Mouse (Mus musculus): ENCODE data around the gene Ptgs2. TPM values are rescaled to one million over a fixed set of nuclear protein-coding genes. Genes with fewer than 3 reads are reported as not detected.

Gene Ptgs2
- total and polyA plus RNA-seq, 2 experiments from 2014 or later: 0.05 to 1.7 TPM

- Histone ChIP-seq H3K4me1 (ENCODE audit: control insufficient read depth, insufficient read depth) (peaks cover 7% of the 10 kb centered on the region; the same call in 1 of the 2 replicates), H3K27me3 (ENCODE audit: control insufficient read depth, insufficient read depth, low read length) (peaks cover 2% of the 10 kb centered on the region; the same call in 1 of the 2 replicates), H3K9ac (replicated peaks; ENCODE audit: low read depth, low read length) (no peak overlapping the region), H3K36me3 (replicated peaks; ENCODE audit: control insufficient read depth, insufficient read depth, low read length) (no peaks in the 10 kb centered on the region), H3K4me3 (ENCODE audit: low read depth, low read length) (no peak overlapping the region), H3K9me3 (replicated peaks; ENCODE audit: control insufficient read depth, low read length) (no peaks in the 10 kb centered on the region), H3K4me2 (ENCODE audit: low read depth, low read length) (no peak overlapping the region), H3K27ac (ENCODE audit: low read depth) (no peak overlapping the region)
- 77% methylated on average over 6 of the region's 6 CpGs for WGBS
- DNase-seq (ENCODE audit: low spot score) (no peak), ATAC-seq (ENCODE audit: insufficient read depth, low read depth) (no peak)
- no peak for TF ChIP-seq CTCF (IDR thresholded peaks at IDR 0.05; ENCODE audit: low read depth)
- TF ChIP-seq EP300 (IDR thresholded peaks at IDR 0.05; ENCODE audit: low read depth): no peak
Observed at GRCm38 (mm10) chr1:150104228-150104720, 4.4 kb downstream of the Ptgs2 start.

GRCm38 (mm10) chr1:150106736-150107135 lies 6.9 kb downstream of the Ptgs2 start:
- H3K36me3 ChIP-seq (replicated peaks; ENCODE audit: control insufficient read depth, insufficient read depth, low read length): no peaks in the 10 kb centered on the region
- no peak for TF ChIP-seq EP300 (IDR thresholded peaks at IDR 0.05; ENCODE audit: low read depth)
- TF ChIP-seq CTCF (IDR thresholded peaks at IDR 0.05; ENCODE audit: low read depth): no peak

GRCm38 (mm10) chr1:150109591-150109990 lies 9.8 kb downstream of the Ptgs2 start:
- no peaks in the 10 kb centered on the region for H3K27me3 ChIP-seq (ENCODE audit: control insufficient read depth, insufficient read depth, low read length)
- H3K9ac ChIP-seq (replicated peaks; ENCODE audit: low read depth, low read length): no peak overlapping the region
- H3K4me3 ChIP-seq (ENCODE audit: low read depth, low read length): no peak overlapping the region
- WGBS: 65% methylated on average over 2 of the region's 2 CpGs
- TF ChIP-seq CTCF (IDR thresholded peaks at IDR 0.05; ENCODE audit: low read depth) (no peak), EP300 (IDR thresholded peaks at IDR 0.05; ENCODE audit: low read depth) (no peak)
- DNase-seq (ENCODE audit: low spot score): no peak
- H3K27ac ChIP-seq (ENCODE audit: low read depth): no peak overlapping the region
- H3K4me1 ChIP-seq (ENCODE audit: control insufficient read depth, insufficient read depth): no peaks in the 10 kb centered on the region
- no peaks in the 10 kb centered on the region for H3K9me3 ChIP-seq (replicated peaks; ENCODE audit: control insufficient read depth, low read length)
- no peak overlapping the region for H3K4me2 ChIP-seq (ENCODE audit: low read depth, low read length)
- ATAC-seq (ENCODE audit: insufficient read depth, low read depth): no peak
- H3K36me3 ChIP-seq (replicated peaks; ENCODE audit: control insufficient read depth, insufficient read depth, low read length): no peaks in the 10 kb centered on the region

More at GRCm38 (mm10) chr1:150106736-150107135, 6.9 kb downstream of the Ptgs2 start:
- ATAC-seq (ENCODE audit: insufficient read depth, low read depth) (no peak), DNase-seq (ENCODE audit: low spot score) (no peak)
- no peak overlapping the region for H3K27ac ChIP-seq (ENCODE audit: low read depth)
- no peak overlapping the region for H3K4me2 ChIP-seq (ENCODE audit: low read depth, low read length)
- H3K9ac ChIP-seq (replicated peaks; ENCODE audit: low read depth, low read length): no peak overlapping the region
- H3K4me1 ChIP-seq (ENCODE audit: control insufficient read depth, insufficient read depth): no peaks in the 10 kb centered on the region
- H3K4me3 ChIP-seq (ENCODE audit: low read depth, low read length): no peak overlapping the region
- H3K27me3 ChIP-seq (ENCODE audit: control insufficient read depth, insufficient read depth, low read length): no peaks in the 10 kb centered on the region
- WGBS: 90% methylated on average over 7 of the region's 7 CpGs
- H3K9me3 ChIP-seq (replicated peaks; ENCODE audit: control insufficient read depth, low read length): no peaks in the 10 kb centered on the region

DNA sequence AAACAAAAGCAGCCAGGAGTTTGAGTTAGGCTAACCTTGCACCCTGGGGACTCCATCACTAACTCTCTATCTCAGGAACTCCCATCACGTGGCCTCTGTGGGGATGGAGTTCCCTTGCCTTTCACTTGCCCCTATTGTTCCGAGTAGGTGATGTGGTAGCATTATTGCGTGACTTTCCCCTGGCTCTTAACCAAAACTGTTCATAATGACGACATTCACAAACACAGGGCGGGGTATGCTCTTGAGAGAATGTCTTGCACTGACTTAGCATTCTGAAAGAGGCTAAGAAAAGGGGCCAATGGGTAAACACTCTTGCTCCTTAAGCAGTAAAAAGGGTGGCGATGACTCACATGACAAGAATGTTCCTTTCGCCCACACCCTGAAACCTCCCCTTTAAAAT lies 15.5 kb downstream of the Ptgs2 start:
- ATAC-seq (ENCODE audit: insufficient read depth, low read depth) (no peak), DNase-seq (ENCODE audit: low spot score) (no peak)
- H3K36me3 ChIP-seq (replicated peaks; ENCODE audit: control insufficient read depth, insufficient read depth, low read length): no peaks in the 10 kb centered on the region
- H3K4me3 ChIP-seq (ENCODE audit: low read depth, low read length): no peak overlapping the region
- H3K4me1 ChIP-seq (ENCODE audit: control insufficient read depth, insufficient read depth): no peaks in the 10 kb centered on the region
- no peak for TF ChIP-seq CTCF (IDR thresholded peaks at IDR 0.05; ENCODE audit: low read depth)
- no peak for TF ChIP-seq EP300 (IDR thresholded peaks at IDR 0.05; ENCODE audit: low read depth)
- no peaks in the 10 kb centered on the region for H3K9me3 ChIP-seq (replicated peaks; ENCODE audit: control insufficient read depth, low read length)
- H3K4me2 ChIP-seq (ENCODE audit: low read depth, low read length): no peak overlapping the region
- no peak overlapping the region for H3K27ac ChIP-seq (ENCODE audit: low read depth)
- no peaks in the 10 kb centered on the region for H3K27me3 ChIP-seq (ENCODE audit: control insufficient read depth, insufficient read depth, low read length)
- H3K9ac ChIP-seq (replicated peaks; ENCODE audit: low read depth, low read length): no peak overlapping the region
- 57% methylated on average over 7 of the region's 7 CpGs for WGBS

GRCm38 (mm10) chr1:150118352-150118751 lies 18.5 kb downstream of the Ptgs2 start:
- WGBS: 54% methylated on average over 5 of the region's 5 CpGs
- no peak for TF ChIP-seq CTCF (IDR thresholded peaks at IDR 0.05; ENCODE audit: low read depth)
- TF ChIP-seq EP300 (IDR thresholded peaks at IDR 0.05; ENCODE audit: low read depth): no peak

GRCm38 (mm10) chr1:150125568-150125967 lies 25.7 kb downstream of the Ptgs2 start:
- no peak for ATAC-seq (ENCODE audit: insufficient read depth, low read depth)
- DNase-seq (ENCODE audit: low spot score): no peak
- no peak overlapping the region for H3K4me3 ChIP-seq (ENCODE audit: low read depth, low read length)
- no peak overlapping the region for H3K27ac ChIP-seq (ENCODE audit: low read depth)
- no peak overlapping the region for H3K4me2 ChIP-seq (ENCODE audit: low read depth, low read length)
- H3K27me3 ChIP-seq (ENCODE audit: control insufficient read depth, insufficient read depth, low read length): no peaks in the 10 kb centered on the region
- H3K4me1 ChIP-seq (ENCODE audit: control insufficient read depth, insufficient read depth): no peaks in the 10 kb centered on the region
- H3K9ac ChIP-seq (replicated peaks; ENCODE audit: low read depth, low read length): no peak overlapping the region
- no peaks in the 10 kb centered on the region for H3K36me3 ChIP-seq (replicated peaks; ENCODE audit: control insufficient read depth, insufficient read depth, low read length)
- TF ChIP-seq CTCF (IDR thresholded peaks at IDR 0.05; ENCODE audit: low read depth) (no peak), EP300 (IDR thresholded peaks at IDR 0.05; ENCODE audit: low read depth) (no peak)
- no peaks in the 10 kb centered on the region for H3K9me3 ChIP-seq (replicated peaks; ENCODE audit: control insufficient read depth, low read length)
- whole genome bisulfite sequencing: 81% methylated on average over 2 of the region's 2 CpGs

More at GRCm38 (mm10) chr1:150118352-150118751, 18.5 kb downstream of the Ptgs2 start:
- Histone ChIP-seq H3K36me3 (replicated peaks; ENCODE audit: control insufficient read depth, insufficient read depth, low read length) (no peaks in the 10 kb centered on the region), H3K9me3 (replicated peaks; ENCODE audit: control insufficient read depth, low read length) (no peaks in the 10 kb centered on the region), H3K9ac (replicated peaks; ENCODE audit: low read depth, low read length) (no peak overlapping the region), H3K27ac (ENCODE audit: low read depth) (no peak overlapping the region), H3K4me1 (ENCODE audit: control insufficient read depth, insufficient read depth) (no peaks in the 10 kb centered on the region), H3K27me3 (ENCODE audit: control insufficient read depth, insufficient read depth, low read length) (no peaks in the 10 kb centered on the region), H3K4me2 (ENCODE audit: low read depth, low read length) (no peak overlapping the region), H3K4me3 (ENCODE audit: low read depth, low read length) (no peak overlapping the region)
- DNase-seq (ENCODE audit: low spot score): no peak
- no peak for ATAC-seq (ENCODE audit: insufficient read depth, low read depth)
